In genomic region chr7:19815296-19816223, GRCm38 (mm10) we compare ENCODE assay signal across 8 mouse cellular contexts. TPM values are rescaled to one million over a fixed set of nuclear protein-coding genes. Genes with fewer than 3 reads are reported as not detected.
DNase-seq lines count a peak whose midpoint lies in the region; ATAC-seq and TF ChIP-seq lines count a peak whose summit lies in the region.

No protein-coding gene starts in this region.

- no peak for TF ChIP-seq CTCF in stomach, postnatal 0 days (IDR thresholded peaks at IDR 0.05; ENCODE audit: low read depth)

- H3K27me3 ChIP-seq in erythroblast, embryonic 14.5 days (ENCODE audit: control insufficient read depth), result peaks cover 30% of the 10 kb centered on the region
- peaks cover 14% of the 10 kb centered on the region for H3K27me3 ChIP-seq in liver, embryonic 11.5 days (replicated peaks; ENCODE audit: control insufficient read depth, insufficient read depth, low read length)
- H3K27me3 ChIP-seq in stomach, postnatal 0 days (ENCODE audit: control insufficient read depth, insufficient read depth, low read length), result no peaks in the 10 kb centered on the region

- peaks cover 10% of the 10 kb centered on the region for H3K4me1 ChIP-seq in erythroblast, embryonic 14.5 days (ENCODE audit: control insufficient read depth)
- H3K4me1 ChIP-seq in liver, embryonic 11.5 days (replicated peaks; ENCODE audit: control insufficient read depth, insufficient read depth, low read length), result peaks cover 15% of the 10 kb centered on the region
- peaks cover 9% of the 10 kb centered on the region for H3K4me1 ChIP-seq in stomach, postnatal 0 days (replicated peaks; ENCODE audit: control insufficient read depth, insufficient read depth)

- no peak overlapping the region for H3K9ac ChIP-seq in liver, embryonic 11.5 days (ENCODE audit: low read depth, low read length)
- H3K9ac ChIP-seq in stomach, postnatal 0 days (ENCODE audit: low read length), result peak overlapping the region; percentile 54

- peak; percentile 20 for DNase-seq in thymus, postnatal 14 days
- no peak for DNase-seq in thymus, postnatal 4 days
- no peak for DNase-seq in liver, embryonic 11.5 days (ENCODE audit: low spot score)
- no peak for DNase-seq in stomach, postnatal 0 days (ENCODE audit: low spot score)
- no peak for DNase-seq in thymus, adult 18-20 months
- DNase-seq in c-Kit-positive CD71-positive TER-119-positive erythroid progenitor cells, embryonic 14.5 days (ENCODE audit: low spot score), result no peak

- peak overlapping the region; percentile 58 for H3K4me2 ChIP-seq in liver, embryonic 11.5 days
- H3K4me2 ChIP-seq in stomach, postnatal 0 days (replicated peaks; ENCODE audit: low read depth), result peak overlapping the region; percentile 59

- TF ChIP-seq EP300 in stomach, postnatal 0 days (optimal IDR thresholded peaks at IDR 0.05), result no peak

- no peaks in the 10 kb centered on the region; the same call in 1 of the 2 replicates for H3K36me3 ChIP-seq in erythroblast, embryonic 14.5 days (ENCODE audit: control insufficient read depth)
- H3K36me3 ChIP-seq in liver, embryonic 11.5 days (ENCODE audit: control insufficient read depth, insufficient read depth, low read length), result no peaks in the 10 kb centered on the region
- H3K36me3 ChIP-seq in stomach, postnatal 0 days (ENCODE audit: control insufficient read depth, insufficient read depth, low read length), result no peaks in the 10 kb centered on the region

- no peak overlapping the region for H3K27ac ChIP-seq in liver, embryonic 11.5 days (ENCODE audit: low read depth, low read length)
- H3K27ac ChIP-seq in stomach, postnatal 0 days (replicated peaks), result peak overlapping the region; percentile 90

- peak overlapping the region; percentile 22 for H3K4me3 ChIP-seq in erythroblast, embryonic 14.5 days (replicated peaks)
- H3K4me3 ChIP-seq in liver, embryonic 11.5 days (ENCODE audit: low read depth, low read length), result peak overlapping the region; percentile 28
- H3K4me3 ChIP-seq in stomach, postnatal 0 days (ENCODE audit: low read depth, low read length), result peak overlapping the region; percentile 40

- H3K9me3 ChIP-seq in erythroblast, embryonic 14.5 days (ENCODE audit: control insufficient read depth, low read length), result peaks cover 4% of the 10 kb centered on the region; the same call in 1 of the 2 replicates
- peaks cover 2% of the 10 kb centered on the region; the same call in 1 of the 2 replicates for H3K9me3 ChIP-seq in liver, embryonic 11.5 days (ENCODE audit: control insufficient read depth, low read length)
- H3K9me3 ChIP-seq in stomach, postnatal 0 days (ENCODE audit: control insufficient read depth, low read length), result no peaks in the 10 kb centered on the region

- ATAC-seq in erythroblast, adult 5-6 weeks (replicated peaks; ENCODE audit: low FRiP score, poor library complexity, severe bottlenecking), result no peak
- ATAC-seq in liver, embryonic 11.5 days (replicated peaks; ENCODE audit: low FRiP score), result peak; percentile 30
- peak; percentile 8; the same call in 1 of the 2 replicates for ATAC-seq in stomach, postnatal 0 days (ENCODE audit: low FRiP score, low TSS enrichment)

- WGBS in liver, embryonic 11.5 days, result 32% methylated on average over 17 of the region's 17 CpGs
- WGBS in stomach, postnatal 0 days, result 33% methylated on average over 17 of the region's 17 CpGs

RNA-seq across cellular contexts. Expression of gene Bcl3, which starts 7.0 kb away (rescaled TPM):
- 0.15 and 0.18 TPM in 2 replicates for polyA plus RNA-seq in erythroblast, embryonic 14.5 days (2012)
- 14.8 TPM in 1 of 2 replicates, not detected in the other for total RNA-seq in erythroblast, adult 5-6 weeks (2015; ENCODE audit: low replicate concordance)
- total RNA-seq in erythroblast, adult 5-6 weeks (2017; ENCODE audit: low replicate concordance), result 0.84 and 1.5 TPM in 2 replicates
- polyA plus RNA-seq in liver, embryonic 11.5 days (2014; fragmentation: Nextera tagmentation; extraction: Ambion mirVana), result 5.4 and 7.0 TPM in 2 replicates
- polyA plus RNA-seq in stomach, postnatal 0 days (2015; fragmentation: Nextera tagmentation; extraction: Ambion mirVana), result 8.9 and 9.1 TPM in 2 replicates

RNA-seq across cellular contexts. Expression of gene Cblc, which starts 19.0 kb away (rescaled TPM):
- polyA plus RNA-seq in erythroblast, embryonic 14.5 days (2012), result not detected in 2 replicates
- total RNA-seq in erythroblast, adult 5-6 weeks (2015; ENCODE audit: low replicate concordance), result not detected in 2 replicates
- total RNA-seq in erythroblast, adult 5-6 weeks (2017; ENCODE audit: low replicate concordance), result not detected in 2 replicates
- 1.4 TPM in 2 replicates for polyA plus RNA-seq in liver, embryonic 11.5 days (2014; fragmentation: Nextera tagmentation; extraction: Ambion mirVana)
- polyA plus RNA-seq in stomach, postnatal 0 days (2015; fragmentation: Nextera tagmentation; extraction: Ambion mirVana), result 44.4 and 48.5 TPM in 2 replicates

RNA-seq across cellular contexts. Expression of gene Gm19345, which starts 36.2 kb away (rescaled TPM):
- not detected in 2 replicates for polyA plus RNA-seq in erythroblast, embryonic 14.5 days (2012)
- not detected in 2 replicates for total RNA-seq in erythroblast, adult 5-6 weeks (2015; ENCODE audit: low replicate concordance)
- not detected in 2 replicates for total RNA-seq in erythroblast, adult 5-6 weeks (2017; ENCODE audit: low replicate concordance)
- polyA plus RNA-seq in liver, embryonic 11.5 days (2014; fragmentation: Nextera tagmentation; extraction: Ambion mirVana), result not detected in 2 replicates
- 0.29 and 0.41 TPM in 2 replicates for polyA plus RNA-seq in stomach, postnatal 0 days (2015; fragmentation: Nextera tagmentation; extraction: Ambion mirVana)

RNA-seq across cellular contexts. Expression of gene Bcam, which starts 44.7 kb away (rescaled TPM):
- polyA plus RNA-seq in erythroblast, embryonic 14.5 days (2012), result 0.02 TPM in 1 of 2 replicates, not detected in the other
- total RNA-seq in erythroblast, adult 5-6 weeks (2015; ENCODE audit: low replicate concordance), result not detected in 2 replicates
- not detected in 2 replicates for total RNA-seq in erythroblast, adult 5-6 weeks (2017; ENCODE audit: low replicate concordance)
- polyA plus RNA-seq in liver, embryonic 11.5 days (2014; fragmentation: Nextera tagmentation; extraction: Ambion mirVana), result 17.5 and 21.8 TPM in 2 replicates
- polyA plus RNA-seq in stomach, postnatal 0 days (2015; fragmentation: Nextera tagmentation; extraction: Ambion mirVana), result 87.5 and 103 TPM in 2 replicates

RNA-seq across cellular contexts. Expression of gene Ceacam16, which starts 45.5 kb away (rescaled TPM):
- not detected in 2 replicates for polyA plus RNA-seq in erythroblast, embryonic 14.5 days (2012)
- 0.38 TPM in 1 of 2 replicates, not detected in the other for total RNA-seq in erythroblast, adult 5-6 weeks (2015; ENCODE audit: low replicate concordance)
- not detected in 2 replicates for total RNA-seq in erythroblast, adult 5-6 weeks (2017; ENCODE audit: low replicate concordance)
- not detected in 2 replicates for polyA plus RNA-seq in liver, embryonic 11.5 days (2014; fragmentation: Nextera tagmentation; extraction: Ambion mirVana)
- not detected in 2 replicates for polyA plus RNA-seq in stomach, postnatal 0 days (2015; fragmentation: Nextera tagmentation; extraction: Ambion mirVana)

Comparison
In these comparisons a context has a peak if more than half of its experiments do, and no peak if none do; other contexts are left out.
1. RNA of gene Cblc, which starts 19.0 kb away (polyA plus RNA-seq): 44.4 to 48.5 TPM in stomach, postnatal 0 days; 1.4 TPM in liver, embryonic 11.5 days and not detected in erythroblast, embryonic 14.5 days; every median in the first group is over 10 times any median in the second.
2. Peak in every context shown above with its lines, with median percentiles within 50 percentile points of each other: H3K4me3 ChIP-seq.